Mouse (Mus musculus): ENCODE results near the gene Hoxa13. TPM values are rescaled to one million over a fixed set of nuclear protein-coding genes. Genes with fewer than 3 reads are reported as not detected.

The Hoxa13 gene
- total RNA-seq, 2 experiments from 2014 or later = not detected

DNA sequence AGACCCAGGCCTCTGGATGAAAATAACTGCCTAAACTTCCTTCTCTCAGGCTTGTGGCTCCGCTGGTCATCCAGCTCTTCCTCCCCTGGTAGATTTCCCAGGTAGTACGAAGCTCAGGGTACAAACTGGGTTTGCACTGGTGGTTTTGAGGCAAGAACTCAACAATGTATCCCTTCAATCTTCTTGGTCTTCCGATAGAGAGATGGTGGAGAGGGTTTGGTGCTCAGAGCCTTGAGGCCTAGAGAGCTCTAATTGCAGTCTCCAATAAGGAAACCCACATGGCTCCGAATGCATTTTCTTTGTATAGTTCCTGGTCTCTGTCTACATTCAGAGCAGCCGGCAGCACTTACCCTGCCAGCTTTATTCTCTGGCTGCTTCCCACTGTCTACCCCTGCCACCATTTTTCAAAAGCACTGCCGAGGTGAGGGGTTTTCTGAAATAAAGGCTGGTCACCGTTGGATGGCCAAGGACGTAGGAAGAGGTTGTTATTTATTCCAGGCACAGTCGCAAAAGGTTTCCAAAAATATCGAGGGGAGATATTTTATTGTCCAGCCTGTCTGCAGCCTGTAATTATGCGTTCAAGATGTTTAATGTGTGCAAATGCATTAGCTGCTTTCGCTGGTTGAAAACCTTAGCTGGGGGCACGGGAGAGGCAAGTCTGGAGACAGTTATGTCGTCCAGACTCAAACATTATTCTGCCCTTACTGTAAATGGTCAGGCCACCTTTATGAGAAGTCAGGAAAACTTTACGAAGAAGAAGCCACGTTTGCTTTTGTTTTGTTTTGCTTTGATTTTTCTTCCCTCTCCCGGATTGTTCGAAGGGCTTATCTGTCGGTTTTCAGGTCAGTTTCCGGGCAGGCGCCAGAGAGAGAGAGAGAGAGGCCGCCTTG is 12.3 kb upstream of the Hoxa13 start:
- DNase-seq (ENCODE audit: low spot score) = no peak
- intact Hi-C loops (cut with DNase I) = loop anchor here (5.0 kb wide), 2 partner anchors 564 to 644 kb away; no protein-coding TSS in a partner anchor

- DNase-seq (ENCODE audit: low spot score) = no peak
- intact Hi-C loops (cut with DNase I) = loop anchor here (2.0 to 5.0 kb wide), 4 partner anchors 306 to 647 kb away; no protein-coding TSS in a partner anchor
These were observed 10.1 kb upstream of the Hoxa13 start for GRCm38 (mm10) chr6:52270494-52271480.

DNA sequence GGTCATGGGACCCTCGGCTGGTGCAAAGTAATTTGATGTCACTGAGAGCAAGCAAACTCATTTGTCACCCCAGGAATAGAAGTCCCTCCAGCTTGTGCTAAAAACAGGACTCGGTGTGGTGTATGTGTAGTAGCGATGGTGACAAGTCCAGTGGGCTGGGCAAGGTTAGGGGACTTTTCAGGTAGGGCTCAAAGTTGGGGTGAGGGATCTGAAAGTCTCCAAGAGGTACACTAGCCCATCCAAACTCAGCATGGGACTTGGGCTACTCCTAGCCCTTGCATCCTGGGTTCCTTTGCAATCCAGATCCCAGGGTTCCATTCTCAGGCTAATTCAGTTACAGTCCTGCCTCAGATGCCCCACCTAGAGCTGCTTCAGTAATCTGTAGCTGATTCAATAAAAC is 8.1 kb upstream of the Hoxa13 start:
- no peak for DNase-seq (ENCODE audit: low spot score)
- intact Hi-C loops (cut with DNase I) = loop anchor here (10.0 kb wide), 1 partner anchor 46 kb away; the partner anchor contains the start of gene Evx1

DNA sequence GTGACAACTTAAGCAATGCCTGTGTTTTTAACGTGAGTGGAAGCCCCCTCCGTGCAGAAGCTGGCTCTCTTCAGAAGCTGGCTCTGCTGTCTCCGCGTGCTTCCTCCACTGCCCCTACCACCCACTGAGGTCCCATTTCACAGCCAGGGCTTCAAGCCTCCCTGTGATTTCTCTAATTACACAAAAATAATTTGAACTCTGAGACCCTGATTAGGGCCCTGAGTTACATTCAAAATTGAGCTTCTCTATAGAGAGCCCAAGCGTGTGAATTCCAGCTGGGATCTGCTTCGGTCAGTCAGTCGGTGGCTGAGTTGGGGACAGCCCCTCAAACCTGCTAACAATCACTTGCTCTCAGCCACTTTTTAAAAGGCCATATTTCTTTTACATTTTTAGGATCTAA is 7.7 kb upstream of the Hoxa13 start:
- DNase-seq (ENCODE audit: low spot score) = no peak
- intact Hi-C loops (cut with DNase I) = loop anchor here (10.0 kb wide), 1 partner anchor 46 kb away; the partner anchor contains the start of gene Evx1

GRCm38 (mm10) chr6:52267691-52268090 is 7.0 kb upstream of the Hoxa13 start:
- intact Hi-C loops (cut with DNase I) = loop anchor here (10.0 kb wide), 1 partner anchor 47 kb away; the partner anchor contains the start of gene Evx1

DNA sequence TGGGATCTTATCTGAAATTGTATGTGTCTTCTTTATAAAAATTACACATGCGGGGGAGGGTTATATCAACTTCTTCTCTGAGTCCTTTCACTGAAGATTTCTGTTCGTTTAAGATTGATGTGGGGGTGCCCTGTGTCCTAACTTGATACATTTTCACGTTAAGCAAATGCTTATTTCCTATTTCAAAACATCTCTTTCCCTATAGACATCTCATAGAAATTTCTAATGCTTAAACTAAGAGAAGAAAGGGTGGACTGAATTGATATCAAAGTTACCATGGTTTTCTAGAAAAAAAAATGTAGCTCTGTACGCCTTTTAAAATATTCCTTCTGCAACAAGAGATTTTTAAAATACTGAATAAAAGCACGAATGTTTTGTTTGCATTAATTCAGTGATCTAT is 6.5 kb upstream of the Hoxa13 start:
- intact Hi-C loops (cut with DNase I) = loop anchor here (10.0 kb wide), 1 partner anchor 48 kb away; the partner anchor contains the start of gene Evx1
- no peak for DNase-seq (ENCODE audit: low spot score)

More at GRCm38 (mm10) chr6:52267691-52268090, 7.0 kb upstream of the Hoxa13 start:
- no peak for DNase-seq (ENCODE audit: low spot score)

GRCm38 (mm10) chr6:52266666-52266985 is 5.9 kb upstream of the Hoxa13 start:
- intact Hi-C loops (cut with DNase I) = loop anchor here (10.0 kb wide), 1 partner anchor 48 kb away; the partner anchor contains the start of gene Evx1
- DNase-seq (ENCODE audit: low spot score) = no peak

DNA sequence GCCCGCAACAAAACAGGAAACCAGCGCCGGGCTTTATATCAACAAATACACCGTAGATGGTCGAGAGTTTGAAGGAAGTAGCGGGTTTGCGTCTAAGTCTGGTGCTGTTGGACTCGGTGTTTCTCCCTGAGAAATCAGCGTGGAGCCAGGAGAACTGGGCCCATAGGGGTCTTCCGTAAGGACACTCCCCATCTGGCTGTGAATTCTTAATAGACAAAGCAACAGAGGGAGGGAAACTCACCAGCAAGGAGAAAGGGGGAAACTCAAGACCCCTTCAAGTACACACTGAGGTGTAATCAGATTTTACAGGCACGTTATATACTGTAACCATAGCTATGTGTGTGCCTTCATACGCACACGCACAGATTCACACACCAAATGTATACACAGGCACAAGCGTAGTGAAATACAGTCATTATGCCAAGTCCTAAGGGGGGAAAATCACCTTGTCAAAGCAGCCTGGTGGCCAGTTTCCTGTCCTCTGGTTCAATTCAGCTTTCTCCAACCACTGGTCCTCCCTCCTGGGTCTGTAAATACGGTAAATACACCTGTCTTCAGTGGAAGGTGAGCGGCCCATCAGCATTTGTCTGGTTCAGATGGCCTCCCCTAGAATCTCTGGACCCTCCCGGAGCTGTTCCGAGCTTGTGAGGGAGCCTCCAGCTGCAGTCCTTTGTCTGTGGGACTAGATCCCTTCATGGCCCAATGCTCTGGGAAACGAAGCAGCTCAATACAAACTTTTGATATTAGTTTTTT is 5.4 kb upstream of the Hoxa13 start:
- intact Hi-C loops (cut with DNase I) = loop anchor here (10.0 kb wide), 1 partner anchor 49 kb away; the partner anchor contains the start of gene Evx1
- DNase-seq (ENCODE audit: low spot score) = no peak

DNA sequence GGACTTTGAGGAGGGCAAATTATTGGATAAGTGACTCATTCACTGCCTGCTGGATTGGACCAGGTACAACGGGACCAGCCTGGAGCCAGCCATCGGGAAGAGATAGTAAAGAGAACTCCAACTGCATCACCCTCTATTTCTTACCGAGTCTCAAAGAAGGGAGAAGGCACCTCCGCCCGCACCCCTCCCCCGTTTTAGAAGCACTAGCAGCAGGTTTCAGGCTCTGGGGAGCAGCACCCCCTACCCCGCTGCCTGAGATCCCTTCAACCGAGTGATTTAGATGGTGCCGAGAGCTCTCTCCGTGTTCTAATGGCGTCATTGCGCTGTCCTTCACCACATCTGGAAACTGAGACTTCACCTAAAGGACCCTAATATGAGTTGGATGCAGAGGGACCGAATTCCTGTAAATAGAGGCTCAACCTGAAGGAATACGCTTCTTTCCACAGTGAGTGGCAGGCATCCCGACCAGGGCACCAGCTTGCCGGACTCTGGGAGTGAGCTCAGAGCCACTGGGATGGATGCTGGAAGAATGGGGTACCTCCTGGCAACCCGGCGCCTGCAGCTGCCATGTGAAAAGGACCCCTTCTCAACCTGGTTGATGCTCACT is 4.7 kb upstream of the Hoxa13 start:
- no peak for DNase-seq (ENCODE audit: low spot score)
- intact Hi-C loops (cut with DNase I) = loop anchor here (10.0 kb wide), 1 partner anchor 49 kb away; the partner anchor contains the start of gene Evx1

DNA sequence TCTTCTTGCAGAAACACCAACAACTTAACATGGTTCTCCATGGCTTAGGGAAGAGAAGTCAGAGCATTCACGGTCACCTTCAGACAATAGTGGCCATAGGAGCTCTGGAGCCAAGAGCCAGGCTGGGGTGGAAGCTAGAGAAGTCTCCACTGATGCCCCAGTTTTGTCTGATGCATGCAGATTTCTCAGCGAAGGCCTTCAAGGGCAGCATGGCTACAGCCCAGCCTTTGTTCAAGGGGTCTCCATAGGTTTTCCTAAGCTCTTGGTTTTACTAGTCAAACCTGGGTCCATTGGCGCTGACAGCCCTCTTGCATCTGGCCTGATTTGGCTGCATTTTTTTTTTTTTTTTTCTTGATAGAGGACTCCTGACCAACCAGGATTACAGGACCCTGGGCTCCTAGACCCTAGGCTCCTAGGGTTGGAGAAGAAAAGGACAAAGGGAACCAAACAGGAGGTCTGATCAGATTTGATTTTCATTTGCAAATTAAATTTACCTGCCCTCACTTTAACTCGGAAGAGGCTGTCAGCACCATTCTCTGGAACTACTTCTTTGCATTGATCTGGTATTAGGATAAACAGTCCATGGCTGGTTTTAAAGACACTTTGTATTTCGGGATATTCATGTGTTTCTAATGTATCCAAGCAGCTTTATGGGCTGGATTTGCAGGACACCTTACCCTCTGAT is 3.6 kb upstream of the Hoxa13 start:
- DNase-seq (ENCODE audit: low spot score) = no peak
- intact Hi-C loops (cut with DNase I) = loop anchor here (10.0 kb wide), 1 partner anchor 51 kb away; the partner anchor contains the start of gene Evx1

- intact Hi-C loops (cut with DNase I) = loop anchor here (10.0 kb wide), 1 partner anchor 52 kb away; the partner anchor contains the start of gene Evx1
- no peak for DNase-seq (ENCODE audit: low spot score)
These were observed 2.6 kb upstream of the Hoxa13 start for GRCm38 (mm10) chr6:52263321-52263585.

GRCm38 (mm10) chr6:52262463-52263320 is 2.0 kb upstream of the Hoxa13 start:
- DNase-seq (ENCODE audit: low spot score) = no peak
- intact Hi-C loops (cut with DNase I) = loop anchor here (10.0 kb wide), 1 partner anchor 52 kb away; the partner anchor contains the start of gene Evx1

DNA sequence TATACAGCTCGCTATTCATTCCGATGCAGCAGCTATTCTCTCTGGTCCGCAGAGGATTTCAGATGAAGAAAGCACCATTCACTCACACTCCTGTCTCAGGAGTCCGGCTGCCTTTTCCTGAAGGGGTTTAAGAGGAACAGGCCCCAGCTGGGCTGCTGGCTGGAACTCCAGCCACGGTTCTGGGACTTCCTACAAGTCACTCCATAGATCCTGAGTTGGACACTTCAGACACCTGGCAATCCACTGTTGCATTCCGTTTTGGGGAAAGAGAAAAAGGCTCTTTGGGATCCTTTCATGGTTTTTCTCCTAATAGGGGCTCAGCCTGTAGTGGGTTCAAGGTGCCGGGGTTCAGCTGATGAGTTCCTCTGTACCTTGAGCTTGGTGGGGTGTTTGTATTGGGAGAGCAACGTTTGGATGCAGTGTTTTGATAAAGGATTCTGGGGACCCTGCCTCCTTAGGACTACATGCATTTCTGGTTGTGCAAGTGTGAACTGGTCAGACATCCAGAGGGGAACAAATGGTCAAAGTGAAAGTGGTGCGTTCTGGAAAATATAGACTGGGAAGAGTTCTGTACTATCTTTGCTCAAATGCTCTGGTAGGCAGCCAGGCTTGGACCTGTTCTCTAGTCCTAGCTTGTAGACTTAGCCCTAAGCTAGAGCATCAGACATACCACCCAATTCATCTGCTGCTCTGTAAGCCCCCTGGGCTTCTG is 1.2 kb upstream of the Hoxa13 start:
- intact Hi-C loops (cut with DNase I) = loop anchor here (10.0 kb wide), 1 partner anchor 53 kb away; the partner anchor contains the start of gene Evx1

GRCm38 (mm10) chr6:52259811-52260261 is 844 bp downstream of the Hoxa13 start:
- intact Hi-C loops (cut with DNase I) = loop anchor here (5.0 to 10.0 kb wide), 4 partner anchors 55 to 882 kb away; partner anchors contain the start of gene Evx1
- DNase-seq (ENCODE audit: low spot score) = no peak

More for the DNA sequence above, 1.2 kb upstream of the Hoxa13 start:
- DNase-seq (ENCODE audit: low spot score) = no peak

- DNase-seq (ENCODE audit: low spot score) = no peak
These were observed 1.4 kb downstream of the Hoxa13 start for GRCm38 (mm10) chr6:52259081-52259790.

GRCm38 (mm10) chr6:52256956-52257355 is 3.7 kb downstream of the Hoxa13 start:
- peak; percentile 48 for DNase-seq (ENCODE audit: low spot score)
- intact Hi-C loops (cut with DNase I) = loop anchor here (1.0 to 5.0 kb wide), 6 partner anchors 320 to 885 kb away; no protein-coding TSS in a partner anchor

More at GRCm38 (mm10) chr6:52259081-52259790, 1.4 kb downstream of the Hoxa13 start:
- intact Hi-C loops (cut with DNase I) = loop anchor here (5.0 kb wide), 3 partner anchors 318 to 883 kb away; no protein-coding TSS in a partner anchor

Data from heart, postnatal 25 days (tissue).